Mouse (Mus musculus): ENCODE results near the gene Nupl1.

- TF ChIP-seq CTCF (IDR thresholded peaks at IDR 0.05; ENCODE audit: borderline replicate concordance, insufficient read depth, low read depth, low read length): no peak
- no peak for TF ChIP-seq POLR2A (IDR thresholded peaks at IDR 0.05; ENCODE audit: borderline replicate concordance, insufficient read depth, low read length)
These were observed 72.7 kb downstream of the Nupl1 start for GRCm38 (mm10) chr14:60178571-60178955.

Data from cerebellum, adult 2 months (tissue).